In the genomic region with DNA sequence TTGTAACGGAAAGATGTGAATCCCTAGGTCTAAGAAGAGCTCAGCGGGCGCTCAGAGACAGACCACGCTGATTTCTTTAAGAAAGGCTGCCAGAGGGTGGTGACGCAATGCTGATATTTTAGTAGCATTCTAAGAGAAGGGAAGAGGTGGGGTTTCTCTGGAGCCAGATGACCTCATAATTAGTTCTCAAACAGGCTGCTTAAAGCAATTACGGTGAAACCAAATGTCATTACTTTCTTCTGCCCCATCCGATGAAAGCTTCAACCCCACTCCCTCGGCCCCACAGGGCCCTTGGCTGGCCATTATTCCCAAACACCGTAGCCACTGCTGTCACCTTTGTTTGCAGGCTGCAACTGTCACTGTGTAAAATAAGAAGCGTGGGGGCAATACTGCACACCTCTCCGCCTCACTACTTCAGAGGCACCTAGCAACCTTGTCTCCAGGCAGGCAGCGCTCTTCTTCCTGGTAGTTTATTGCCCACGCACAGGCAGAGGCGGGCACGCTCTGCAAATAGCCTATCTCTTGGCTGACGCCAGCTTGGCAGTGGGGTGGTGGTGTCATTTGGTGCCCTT, we compare ENCODE assay signal across 8 mouse cellular contexts. TPM values are rescaled to one million over a fixed set of nuclear protein-coding genes. Genes with fewer than 3 reads are reported as not detected.
DNase-seq lines count a peak whose midpoint lies in the region; TF ChIP-seq lines count a peak whose summit lies in the region.

No protein-coding gene starts in this region.

- peak overlapping the region; percentile 4; the same call in 1 of the 2 replicates for H3K27ac ChIP-seq in forebrain, embryonic 10.5 days
- H3K27ac ChIP-seq in heart, embryonic 10.5 days, result no peak overlapping the region

- no peak for TF ChIP-seq POLR2A in lung, adult 2 months (IDR thresholded peaks at IDR 0.05; ENCODE audit: borderline replicate concordance, extremely low read depth, low read depth, low read length)

- H3K4me3 ChIP-seq in forebrain, embryonic 10.5 days, result peak overlapping the region; percentile 3; the same call in 1 of the 2 replicates
- peak overlapping the region; percentile 22; the same call in 1 of the 2 replicates for H3K4me3 ChIP-seq in heart, embryonic 10.5 days
- peak overlapping the region; percentile 50 for H3K4me3 ChIP-seq in lung, adult 2 months (replicated peaks; ENCODE audit: extremely low read depth, low read depth, low read length)

- WGBS in forebrain, embryonic 10.5 days, result 54% methylated on average over 16 of the region's 16 CpGs
- 42% methylated on average over 16 of the region's 16 CpGs for WGBS in heart, embryonic 10.5 days
- WGBS in lung, adult 2 months, result 37% methylated on average over 16 of the region's 16 CpGs

- no peaks in the 10 kb centered on the region for H3K27me3 ChIP-seq in forebrain, embryonic 10.5 days (ENCODE audit: poor library complexity, severe bottlenecking)
- H3K27me3 ChIP-seq in heart, embryonic 10.5 days (ENCODE audit: insufficient read depth, poor library complexity, severe bottlenecking), result no peaks in the 10 kb centered on the region

- peak; percentile 12 for DNase-seq in ovary, adult 18-20 months (ENCODE audit: low spot score)
- no peak for DNase-seq in ovary, postnatal 10 days (ENCODE audit: low spot score)
- no peak for DNase-seq in forebrain, embryonic 10.5 days (ENCODE audit: extremely low spot score, low spot score)
- DNase-seq in heart, embryonic 10.5 days (ENCODE audit: low spot score), result no peak
- DNase-seq in kidney, postnatal 14 days, result peak; percentile 3
- DNase-seq in lung, adult 2 months, result peak; percentile 20
- peak; percentile 80 to 85 for DNase-seq in right cerebral cortex, adult 2 months (ENCODE audit: low spot score in 2 of 2)
- DNase-seq in thymus, postnatal 14 days, result no peak

- H3K9me3 ChIP-seq in forebrain, embryonic 10.5 days, result no peaks in the 10 kb centered on the region
- no peaks in the 10 kb centered on the region for H3K9me3 ChIP-seq in heart, embryonic 10.5 days

- no peak for TF ChIP-seq CTCF in lung, adult 2 months (IDR thresholded peaks at IDR 0.05; ENCODE audit: insufficient read depth, low read length)

- peaks cover 18% of the 10 kb centered on the region for H3K4me1 ChIP-seq in forebrain, embryonic 10.5 days
- peaks cover 5% of the 10 kb centered on the region for H3K4me1 ChIP-seq in heart, embryonic 10.5 days
- peaks cover 6% of the 10 kb centered on the region for H3K4me1 ChIP-seq in lung, adult 2 months (ENCODE audit: control insufficient read depth, insufficient read depth, low read length)

- no peaks in the 10 kb centered on the region for H3K36me3 ChIP-seq in forebrain, embryonic 10.5 days (replicated peaks)
- H3K36me3 ChIP-seq in heart, embryonic 10.5 days, result no peaks in the 10 kb centered on the region

RNA-seq across cellular contexts. Expression of a gene that starts 50.6 kb away (rescaled TPM):
- 39.1 and 40.2 TPM in 2 replicates for polyA plus RNA-seq in forebrain, embryonic 10.5 days (2016; fragmentation: Nextera tagmentation; extraction: Ambion mirVana)
- 76.6 and 93.9 TPM in 2 replicates for polyA plus RNA-seq in heart, embryonic 10.5 days (2016; fragmentation: Nextera tagmentation; extraction: Ambion mirVana)
- polyA plus RNA-seq in lung, adult 2 months (2012; rRNA removed), result 8.5 and 10.3 TPM in 2 replicates

Comparison
In these comparisons a context has a peak if more than half of its experiments do, and no peak if none do; other contexts are left out.
1. DNase-seq: peak in ovary, adult 18-20 months (single experiment), kidney, postnatal 14 days (single experiment), lung, adult 2 months (single experiment) and right cerebral cortex, adult 2 months (2 of 2); none in ovary, postnatal 10 days (single experiment), forebrain, embryonic 10.5 days (single experiment), heart, embryonic 10.5 days (single experiment) and thymus, postnatal 14 days (single experiment).
2. Peak in every context shown above with its lines, with median percentiles within 50 percentile points of each other: H3K4me3 ChIP-seq.